9 mouse cellular contexts compared by ENCODE assay signal in genomic region chr7:116029991-116030390, GRCm38 (mm10). TPM values are rescaled to one million over a fixed set of nuclear protein-coding genes. Genes with fewer than 3 reads are reported as not detected.
DNase-seq lines count a peak whose midpoint lies in the region; ATAC-seq lines count a peak whose summit lies in the region.
"Had no signal": no experiment of that assay in that cellular context is flagged by ENCODE, and none has a peak within 500 bp of the region (broad histone marks: within the 10 kb centered on the region; RNA-seq: fewer than 3 reads in every experiment).

No protein-coding gene starts in this region.

- H3K4me2 ChIP-seq in embryonic facial prominence, embryonic 15.5 days (replicated peaks) = peak overlapping the region; percentile 97
- peak overlapping the region; percentile 100 for H3K4me2 ChIP-seq in hindbrain, embryonic 16.5 days (ENCODE audit: low read length)
- H3K4me2 ChIP-seq in neural tube, embryonic 13.5 days = peak overlapping the region; percentile 100

- DNase-seq in layer of hippocampus, postnatal 10 days (ENCODE audit: low spot score in 2 of 2) = peak; percentile 25 to 34
- no peak for DNase-seq in layer of hippocampus, adult 18-20 months (ENCODE audit: low spot score in 2 of 2)
- DNase-seq in layer of hippocampus, postnatal 14 days (ENCODE audit: low spot score in 2 of 2) = no peak
- no peak for DNase-seq in T-cell, adult 2 months (ENCODE audit: low spot score)

- no peak overlapping the region for H3K27ac ChIP-seq in embryonic facial prominence, embryonic 15.5 days (replicated peaks)
- peak overlapping the region; percentile 81 for H3K27ac ChIP-seq in hindbrain, embryonic 16.5 days (ENCODE audit: low read depth, low read length)
- H3K27ac ChIP-seq in neural tube, embryonic 13.5 days (replicated peaks) = peak overlapping the region; percentile 90

- H3K27me3 ChIP-seq in embryonic facial prominence, embryonic 15.5 days = peaks cover 33% of the 10 kb centered on the region
- H3K27me3 ChIP-seq in hindbrain, embryonic 16.5 days (replicated peaks; ENCODE audit: control insufficient read depth, insufficient read depth, low read length) = peaks cover 13% of the 10 kb centered on the region
- peaks cover 31% of the 10 kb centered on the region for H3K27me3 ChIP-seq in neural tube, embryonic 13.5 days

- H3K9ac ChIP-seq in embryonic facial prominence, embryonic 15.5 days = no peak overlapping the region
- H3K9ac ChIP-seq in hindbrain, embryonic 16.5 days (ENCODE audit: low read depth, low read length) = peak overlapping the region; percentile 12
- H3K9ac ChIP-seq in neural tube, embryonic 13.5 days = peak overlapping the region; percentile 88; the same call in 1 of the 2 replicates

- peak overlapping the region; percentile 57 for H3K4me3 ChIP-seq in embryonic facial prominence, embryonic 15.5 days (replicated peaks)
- H3K4me3 ChIP-seq in hindbrain, embryonic 16.5 days (ENCODE audit: low read length) = peak overlapping the region; percentile 61
- peak overlapping the region; percentile 67; the same call in 1 of the 2 replicates for H3K4me3 ChIP-seq in neural tube, embryonic 13.5 days
- H3K4me3 ChIP-seq: myocyte had no signal

- H3K4me1 ChIP-seq in embryonic facial prominence, embryonic 15.5 days = peaks cover 33% of the 10 kb centered on the region
- H3K4me1 ChIP-seq in hindbrain, embryonic 16.5 days (ENCODE audit: control insufficient read depth, insufficient read depth, low read depth, low read length) = peaks cover 34% of the 10 kb centered on the region
- H3K4me1 ChIP-seq in neural tube, embryonic 13.5 days (replicated peaks) = peaks cover 49% of the 10 kb centered on the region

- 57% methylated on average over 3 of the region's 3 CpGs for WGBS in embryonic facial prominence, embryonic 15.5 days
- WGBS in hindbrain, embryonic 16.5 days = 47% methylated on average over 3 of the region's 3 CpGs
- 29% methylated on average over 3 of the region's 3 CpGs for WGBS in neural tube, embryonic 13.5 days

- no peaks in the 10 kb centered on the region for H3K36me3 ChIP-seq in embryonic facial prominence, embryonic 15.5 days
- no peaks in the 10 kb centered on the region for H3K36me3 ChIP-seq in hindbrain, embryonic 16.5 days (ENCODE audit: control insufficient read depth, insufficient read depth, low read length)
- no peaks in the 10 kb centered on the region for H3K36me3 ChIP-seq in neural tube, embryonic 13.5 days

- ATAC-seq in embryonic facial prominence, embryonic 15.5 days (ENCODE audit: insufficient number of reproducible peaks, low FRiP score, low TSS enrichment, low read depth) = no peak
- ATAC-seq in hindbrain, embryonic 16.5 days = no peak
- ATAC-seq in neural tube, embryonic 13.5 days (ENCODE audit: low read depth) = no peak
- ATAC-seq in megakaryocyte, adult 5-6 weeks (ENCODE audit: poor library complexity, severe bottlenecking) = no peak

- no peaks in the 10 kb centered on the region for H3K9me3 ChIP-seq in embryonic facial prominence, embryonic 15.5 days (replicated peaks)
- no peaks in the 10 kb centered on the region for H3K9me3 ChIP-seq in hindbrain, embryonic 16.5 days (ENCODE audit: control insufficient read depth, low read length)
- H3K9me3 ChIP-seq in neural tube, embryonic 13.5 days = no peaks in the 10 kb centered on the region

RNA-seq across cellular contexts. Expression of gene Sox6, which starts 8.6 kb away (rescaled TPM):
- 10 to 100 TPM; 28.9 to 34.8 TPM for total RNA-seq in layer of hippocampus, postnatal 10 days (2021)
- 10 to 100 TPM; 21.1 to 26.5 TPM for total RNA-seq in layer of hippocampus, adult 18-20 months (2021)
- 48.4 and 60.2 TPM in 2 replicates for polyA plus RNA-seq in embryonic facial prominence, embryonic 15.5 days (2015; fragmentation: Nextera tagmentation; extraction: Ambion mirVana)
- 29.2 and 31.2 TPM in 2 replicates for polyA plus RNA-seq in hindbrain, embryonic 16.5 days (2015; fragmentation: Nextera tagmentation; extraction: Ambion mirVana)
- polyA plus RNA-seq in neural tube, embryonic 13.5 days (2015; fragmentation: Nextera tagmentation; extraction: Ambion mirVana) = 46.1 and 50.7 TPM in 2 replicates
- 10 to 100 TPM; 38.8 to 39.1 TPM for total RNA-seq in layer of hippocampus, postnatal 14 days (2021)
- 0.45 and 3.8 TPM in 2 replicates for total RNA-seq in megakaryocyte, adult 5-6 weeks (2015)
- 0.99 and 1.2 TPM in 2 replicates for total RNA-seq in megakaryocyte, adult 5-6 weeks (2017)

RNA-seq across cellular contexts. Expression of gene 1110004F10Rik, which starts 9.2 kb away (rescaled TPM):
- total RNA-seq in layer of hippocampus, postnatal 10 days (2021) = 100 to 1,000 TPM; 115 to 147 TPM
- total RNA-seq in layer of hippocampus, adult 18-20 months (2021) = 100 to 1,000 TPM; 102 to 104 TPM
- 252 and 262 TPM in 2 replicates for polyA plus RNA-seq in embryonic facial prominence, embryonic 15.5 days (2015; fragmentation: Nextera tagmentation; extraction: Ambion mirVana)
- 309 and 311 TPM in 2 replicates for polyA plus RNA-seq in hindbrain, embryonic 16.5 days (2015; fragmentation: Nextera tagmentation; extraction: Ambion mirVana)
- 324 and 338 TPM in 2 replicates for polyA plus RNA-seq in neural tube, embryonic 13.5 days (2015; fragmentation: Nextera tagmentation; extraction: Ambion mirVana)
- 100 to 1,000 TPM; 116 to 117 TPM for total RNA-seq in layer of hippocampus, postnatal 14 days (2021)
- total RNA-seq in megakaryocyte, adult 5-6 weeks (2015) = 85.7 and 95.9 TPM in 2 replicates
- total RNA-seq in megakaryocyte, adult 5-6 weeks (2017) = 154 and 167 TPM in 2 replicates

RNA-seq across cellular contexts. Expression of gene Gm4353, which starts 54.4 kb away (rescaled TPM):
- total RNA-seq in layer of hippocampus, postnatal 10 days (2021) = 1 to 10 TPM; 3.7 to 4.7 TPM
- total RNA-seq in layer of hippocampus, adult 18-20 months (2021) = 1 to 10 TPM; 3.1 to 3.3 TPM
- polyA plus RNA-seq in embryonic facial prominence, embryonic 15.5 days (2015; fragmentation: Nextera tagmentation; extraction: Ambion mirVana) = 0.71 and 1.7 TPM in 2 replicates
- 0.61 and 2.3 TPM in 2 replicates for polyA plus RNA-seq in hindbrain, embryonic 16.5 days (2015; fragmentation: Nextera tagmentation; extraction: Ambion mirVana)
- polyA plus RNA-seq in neural tube, embryonic 13.5 days (2015; fragmentation: Nextera tagmentation; extraction: Ambion mirVana) = 1.5 TPM in 2 replicates
- 1 to 10 TPM; 2.9 to 4.3 TPM for total RNA-seq in layer of hippocampus, postnatal 14 days (2021)
- total RNA-seq in megakaryocyte, adult 5-6 weeks (2015) = 0.22 and 0.23 TPM in 2 replicates
- total RNA-seq in megakaryocyte, adult 5-6 weeks (2017) = 0.66 and 0.81 TPM in 2 replicates

Comparison
In these comparisons a context has a peak if more than half of its experiments do, and no peak if none do; other contexts are left out.
1. DNase-seq: peak in layer of hippocampus, postnatal 10 days (2 of 2); none in layer of hippocampus, adult 18-20 months (0 of 2), layer of hippocampus, postnatal 14 days (0 of 2) and T-cell, adult 2 months (single experiment).
2. RNA of gene Sox6, which starts 8.6 kb away (total RNA-seq): 38.8 to 39.1 TPM in layer of hippocampus, postnatal 14 days, 28.9 to 34.8 TPM in layer of hippocampus, postnatal 10 days and 21.1 to 26.5 TPM in layer of hippocampus, adult 18-20 months; 0.45 to 3.8 TPM in megakaryocyte, adult 5-6 weeks; every median in the first group is over 4 times any median in the second.
3. Peak in every context shown above with its lines, with median percentiles within 50 percentile points of each other: H3K4me2 ChIP-seq and H3K4me3 ChIP-seq.